Mouse (Mus musculus) MEL (cell line): ENCODE measurements at regions not wholly inside any gene's neighbourhood (a gene's known extent, or its start where the extent isn't known, plus 50 kb on each side); places are given as distances from the start of the nearest gene placed in this dataset.
A peak's percentile ranks its signal among the peaks of the same experiment; 100 is the strongest.

Source experiments
- DNase-seq: peaks from one replicate; pipeline ENCODE4 v3.0.0; 2011; ENCODE audit warnings: low read depth, low spot score
- H3K27ac ChIP-seq: 2 replicates; pipeline ENCODE4 v1.5.1; 2012; ENCODE audit warnings: low read depth, mild to moderate bottlenecking, control low read depth, low read length, moderate library complexity; ENCODE audit not compliant: control insufficient read depth
- H3K27me3 ChIP-seq, 2 experiments: fragments of 150-350 bp in 1 of 2; sonication (generic) in 1 of 2; 2 replicates each; pipeline ENCODE4 v1.6.1; 2012; ENCODE audit warnings: low read length in 2 of 2, mild to moderate bottlenecking in 2 of 2, improper control_type of control experiment in 1 of 2, moderate library complexity in 1 of 2; ENCODE audit not compliant: insufficient read depth in 2 of 2, control insufficient read depth in 1 of 2
- H3K36me3 ChIP-seq, 2 experiments: 2 replicates each; pipeline ENCODE4 v1.6.1; 2012 to 2014; ENCODE audit warnings: low read length in 2 of 2, improper control_type of control experiment in 1 of 2, inconsistent platforms in 1 of 2, mild to moderate bottlenecking in 1 of 2; ENCODE audit not compliant: insufficient read depth in 2 of 2, control insufficient read depth in 1 of 2
- H3K4me1 ChIP-seq, 2 experiments: fragments of 150-350 bp in 1 of 2; sonication (generic) in 1 of 2; 2 replicates each; pipeline ENCODE4 v1.6.1; 2012; ENCODE audit warnings: low read length in 2 of 2, improper control_type of control experiment in 1 of 2, mild to moderate bottlenecking in 1 of 2; ENCODE audit not compliant: insufficient read depth in 2 of 2, control insufficient read depth in 1 of 2
- H3K4me3 ChIP-seq, 2 experiments: fragments of 150-350 bp in 1 of 2; sonication (generic) in 1 of 2; 2 replicates each; pipeline ENCODE4 v1.5.1; 2012; ENCODE audit warnings: low read depth in 2 of 2, low read length in 2 of 2, mild to moderate bottlenecking in 2 of 2, moderate library complexity in 2 of 2, control low read depth in 1 of 2, improper control_type of control experiment in 1 of 2; ENCODE audit not compliant: control insufficient read depth in 1 of 2, insufficient read depth in 1 of 2
- H3K79me2 ChIP-seq: 2 replicates; pipeline ENCODE4 v1.6.1; 2012; ENCODE audit warnings: mild to moderate bottlenecking, low read length, moderate library complexity; ENCODE audit not compliant: control insufficient read depth, poor library complexity, insufficient read depth
- H3K9ac ChIP-seq: 2 replicates; pipeline ENCODE4 v1.6.1; 2012; ENCODE audit warnings: low read depth, mild to moderate bottlenecking, control low read depth, low read length, moderate library complexity; ENCODE audit not compliant: control insufficient read depth, poor library complexity, severe bottlenecking
- H3K9me3 ChIP-seq: fragments of 150-350 bp; sonication (generic); replicated peaks from 2 replicates; pipeline ENCODE4 v1.6.1; 2012; ENCODE audit warnings: mild to moderate bottlenecking, low read length, improper control_type of control experiment, moderate library complexity; ENCODE audit not compliant: insufficient read depth
- CHD2 ChIP-seq: IDR thresholded peaks from 2 replicates; pipeline ENCODE4 v1.6.1; 2011; ENCODE audit warnings: low read length, improper control_type of control experiment
- CTCF ChIP-seq, 3 experiments: IDR thresholded peaks in 2 of 3; conservative IDR thresholded peaks in 1 of 3; 2 replicates each; pipeline ENCODE4 v1.5.1; 2011 to 2012; ENCODE audit warnings: low read length in 3 of 3, low read depth in 2 of 3, mild to moderate bottlenecking in 2 of 3, improper control_type of control experiment in 1 of 3, inconsistent platforms in 1 of 3, mixed read lengths in 1 of 3, moderate library complexity in 1 of 3; ENCODE audit not compliant: control insufficient read depth in 1 of 3, insufficient read depth in 1 of 3, poor library complexity in 1 of 3, severe bottlenecking in 1 of 3
- ELF1 ChIP-seq: IDR thresholded peaks from 2 replicates; pipeline ENCODE4 v1.6.1; 2014; ENCODE audit warnings: low read depth, mild to moderate bottlenecking, inconsistent platforms, low read length, improper control_type of control experiment, moderate library complexity
- EP300 ChIP-seq, 2 experiments: IDR thresholded peaks; 2 replicates each; pipeline ENCODE4 v1.6.1; 2011; ENCODE audit warnings: improper control_type of control experiment in 2 of 2, low read length in 2 of 2, low read depth in 1 of 2, mild to moderate bottlenecking in 1 of 2
- ETS1 ChIP-seq: IDR thresholded peaks from 2 replicates; pipeline ENCODE4 v1.6.1; 2012; ENCODE audit warnings: low read depth, mild to moderate bottlenecking, inconsistent platforms, low read length, improper control_type of control experiment, moderate library complexity
- GATA1 ChIP-seq: IDR thresholded peaks from 2 replicates; pipeline ENCODE4 v1.6.1; 2011; ENCODE audit warnings: low read depth, low read length, improper control_type of control experiment
- KAT2A ChIP-seq: conservative IDR thresholded peaks from 2 replicates; pipeline ENCODE4 v1.6.1; 2012; ENCODE audit warnings: low read depth, low read length, improper control_type of control experiment, inconsistent platforms
- MAFK ChIP-seq: IDR thresholded peaks from 2 replicates; pipeline ENCODE4 v1.6.1; 2011; ENCODE audit warnings: low read depth, mild to moderate bottlenecking, low read length, improper control_type of control experiment, borderline replicate concordance
- MAZ ChIP-seq: IDR thresholded peaks from 2 replicates; pipeline ENCODE4 v1.6.1; 2012; ENCODE audit warnings: low read depth, mild to moderate bottlenecking, inconsistent platforms, low read length, improper control_type of control experiment
- MXI1 ChIP-seq: IDR thresholded peaks from 2 replicates; pipeline ENCODE4 v1.6.1; 2011; ENCODE audit warnings: mild to moderate bottlenecking, low read depth, low read length, improper control_type of control experiment
- MYB ChIP-seq: IDR thresholded peaks from 2 replicates; pipeline ENCODE4 v1.6.1; 2011; ENCODE audit warnings: mild to moderate bottlenecking, low read depth, low read length, improper control_type of control experiment
- MYC ChIP-seq: IDR thresholded peaks from 2 replicates; pipeline ENCODE4 v1.6.1; 2011; ENCODE audit warnings: low read depth, mild to moderate bottlenecking, low read length, improper control_type of control experiment, moderate library complexity
- NELFE ChIP-seq: IDR thresholded peaks from 2 replicates; pipeline ENCODE4 v1.6.1; 2011; ENCODE audit warnings: low read depth, low read length, improper control_type of control experiment
- NRF1 ChIP-seq: IDR thresholded peaks from 2 replicates; pipeline ENCODE4 v1.6.1; 2014; ENCODE audit warnings: low read depth, mild to moderate bottlenecking, inconsistent platforms, low read length, improper control_type of control experiment, moderate library complexity; ENCODE audit not compliant: poor library complexity, insufficient read depth, severe bottlenecking
- POLR2AphosphoS2 ChIP-seq: IDR thresholded peaks from 2 replicates; pipeline ENCODE4 v1.6.1; 2011; ENCODE audit warnings: low read length, improper control_type of control experiment
- POLR2AphosphoS5 ChIP-seq: IDR thresholded peaks from 2 replicates; pipeline ENCODE4 v1.6.1; 2012; ENCODE audit warnings: low read depth, borderline replicate concordance, mild to moderate bottlenecking, inconsistent platforms, low read length, moderate library complexity, mixed read lengths
- RAD21 ChIP-seq: IDR thresholded peaks from 2 replicates; pipeline ENCODE4 v1.6.1; 2011; ENCODE audit warnings: mild to moderate bottlenecking, low read depth, low read length, improper control_type of control experiment
- SIN3A ChIP-seq: IDR thresholded peaks from 2 replicates; pipeline ENCODE4 v1.6.1; 2012; ENCODE audit warnings: low read length, improper control_type of control experiment, inconsistent platforms
- UBTF ChIP-seq: IDR thresholded peaks from 2 replicates; pipeline ENCODE4 v1.6.1; 2012; ENCODE audit warnings: low read depth, mild to moderate bottlenecking, inconsistent platforms, low read length, improper control_type of control experiment, moderate library complexity, borderline replicate concordance; ENCODE audit not compliant: insufficient read depth
- USF1 ChIP-seq: IDR thresholded peaks from 2 replicates; pipeline ENCODE4 v1.6.1; 2014; ENCODE audit warnings: low read depth, mild to moderate bottlenecking, inconsistent platforms, low read length, improper control_type of control experiment, moderate library complexity
- ZC3H11A ChIP-seq: IDR thresholded peaks from 2 replicates; pipeline ENCODE4 v1.6.1; 2012; ENCODE audit warnings: low read depth, mild to moderate bottlenecking, inconsistent platforms, low read length, improper control_type of control experiment
- ZMIZ1 ChIP-seq: IDR thresholded peaks from 2 replicates; pipeline ENCODE4 v1.6.1; 2012; ENCODE audit warnings: low read depth, mild to moderate bottlenecking, inconsistent platforms, low read length, improper control_type of control experiment, moderate library complexity

- Histone ChIP-seq H3K27ac (no peak overlapping the region), H3K9ac (no peak overlapping the region), H3K4me3 (no peak overlapping the region), H3K36me3 (peaks cover 0 to 8% of the 10 kb centered on the region in 2 experiments; a peak in 2 of 4 replicates), H3K79me2 (no peaks in the 10 kb centered on the region), H3K9me3 (no peaks in the 10 kb centered on the region), H3K4me1 (peaks cover 0 to 3% of the 10 kb centered on the region in 2 experiments; a peak in 1 of 4 replicates), H3K27me3 (peaks cover 3 to 8% of the 10 kb centered on the region in 2 experiments)
- DNase-seq, result peak; percentile 34
- no peak for TF ChIP-seq MYB
- peak; percentile 40; the same call in 1 of the 2 replicates for TF ChIP-seq ETS1
- peak in 1 of 2 experiments; percentile 54; a peak in 2 of 4 replicates for TF ChIP-seq EP300 (IDR thresholded peaks at IDR 0.05; ENCODE audit: low read depth in 1 of 2, low read length in 2 of 2)
- TF ChIP-seq ELF1, result no peak
- no peak for TF ChIP-seq CTCF (IDR thresholded peaks at IDR 0.05 in 2 of 3, conservative IDR thresholded peaks at IDR 0.05 in 1 of 3; ENCODE audit: control insufficient read depth in 1 of 3, insufficient read depth in 1 of 3, low read depth in 2 of 3, low read length in 3 of 3, poor library complexity in 1 of 3, severe bottlenecking in 1 of 3)
- no peak for TF ChIP-seq MAZ
Observed at GRCm38 (mm10) chrX:142507475-142507874, 117.1 kb upstream of the Acsl4 start.

- no peak for TF ChIP-seq NELFE
- no peak for TF ChIP-seq POLR2AphosphoS2
- no peak for TF ChIP-seq CHD2
- TF ChIP-seq MAFK, result no peak
- TF ChIP-seq MXI1, result no peak
- no peak for TF ChIP-seq ZMIZ1
- TF ChIP-seq CTCF (IDR thresholded peaks at IDR 0.05 in 2 of 3, conservative IDR thresholded peaks at IDR 0.05 in 1 of 3; ENCODE audit: control insufficient read depth in 1 of 3, insufficient read depth in 1 of 3, low read depth in 2 of 3, low read length in 3 of 3, poor library complexity in 1 of 3, severe bottlenecking in 1 of 3), result no peak
- TF ChIP-seq POLR2AphosphoS5, result no peak
- no peak for TF ChIP-seq MAZ
- TF ChIP-seq RAD21, result no peak
- TF ChIP-seq ELF1, result no peak
- TF ChIP-seq SIN3A, result no peak
- no peak for TF ChIP-seq USF1
- no peak for TF ChIP-seq UBTF
- TF ChIP-seq ZC3H11A, result no peak
- no peak for TF ChIP-seq KAT2A
- no peak for TF ChIP-seq EP300 (IDR thresholded peaks at IDR 0.05; ENCODE audit: low read depth in 1 of 2, low read length in 2 of 2)
- TF ChIP-seq MYC, result no peak
- TF ChIP-seq NRF1, result no peak
- no peak for TF ChIP-seq GATA1
- Histone ChIP-seq H3K4me3 (no peak overlapping the region), H3K4me1 (no peaks in the 10 kb centered on the region), H3K79me2 (no peaks in the 10 kb centered on the region), H3K36me3 (no peaks in the 10 kb centered on the region), H3K9ac (no peak overlapping the region), H3K27me3 (peaks cover 0 to 6% of the 10 kb centered on the region in 2 experiments), H3K27ac (no peak overlapping the region), H3K9me3 (no peaks in the 10 kb centered on the region)
- DNase-seq, result no peak
Observed at GRCm38 (mm10) chrX:142516406-142517131, 126.2 kb upstream of the Acsl4 start.
